Mouse (Mus musculus) heart, adult 10 weeks (tissue): Measurements from ENCODE around the gene Ccdc103. TPM values are rescaled to one million over a fixed set of nuclear protein-coding genes. Genes with fewer than 3 reads are reported as not detected.

ENCODE experiments used
- polyA plus RNA-seq: library from polyadenylated mRNA; stranded (reverse); fragments of 350-450 nt; fragmentation: Illumina TruSeq; extraction: RNeasy Lipid Tissue Mini Kit (QIAGEN cat#74804); gene quantifications from one replicate; pipeline ENCODE4 v1.2.3, GENCODE M21; 2014; ENCODE audit warnings: low read depth, low replicate concordance

Ccdc103 gene
- 0.42 TPM for polyA plus RNA-seq

DNA sequence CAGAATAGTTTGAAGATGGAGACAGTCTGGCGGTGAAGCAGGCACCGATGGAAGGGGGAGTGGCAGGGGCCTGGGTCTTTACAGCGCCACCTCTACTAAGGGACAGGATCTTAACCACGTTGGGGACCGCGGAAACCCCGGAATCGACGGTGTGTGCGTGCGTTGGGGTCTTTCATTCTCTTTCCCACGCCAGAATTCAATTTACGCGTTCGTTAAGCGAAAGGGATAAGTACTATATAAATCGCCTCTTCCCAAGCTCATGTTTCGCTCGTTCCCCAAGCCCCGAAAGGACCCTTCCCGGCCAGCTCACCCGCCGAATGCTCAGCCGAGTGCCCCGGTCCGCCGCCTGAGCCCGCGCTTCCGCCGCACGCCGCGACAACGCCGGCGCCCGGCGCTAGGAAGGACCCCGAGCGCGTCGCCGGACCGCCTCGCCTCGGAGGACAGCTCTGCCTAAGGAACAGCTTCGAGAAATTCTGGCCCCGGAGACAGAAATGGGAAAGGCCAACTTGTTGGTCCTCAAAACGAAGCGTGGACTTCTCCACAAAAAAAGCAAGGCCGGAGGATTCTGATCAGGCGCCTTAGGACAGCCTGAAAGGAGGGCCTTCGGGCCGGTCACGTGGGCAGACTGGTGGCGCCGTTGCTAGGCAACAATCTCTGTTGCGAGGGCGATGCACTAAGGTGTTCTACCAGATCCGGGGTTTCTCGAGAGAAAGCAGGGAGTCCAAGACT is at the start of gene Ccdc103, which contains the start of gene Eftud2:
Gene Ccdc103 (plus strand): TSS at position 620 of the 729 bp plus-strand sequence.
Gene Eftud2 (minus strand): TSS at position 401 of the 729 bp plus-strand sequence.

GRCm38 (mm10) chr11:102835549-102835948 is 45.5 kb upstream of the Ccdc103 start, which contains the start of gene Higd1b:
TSS of gene Higd1b (plus strand) at chr11:102835849.

DNA sequence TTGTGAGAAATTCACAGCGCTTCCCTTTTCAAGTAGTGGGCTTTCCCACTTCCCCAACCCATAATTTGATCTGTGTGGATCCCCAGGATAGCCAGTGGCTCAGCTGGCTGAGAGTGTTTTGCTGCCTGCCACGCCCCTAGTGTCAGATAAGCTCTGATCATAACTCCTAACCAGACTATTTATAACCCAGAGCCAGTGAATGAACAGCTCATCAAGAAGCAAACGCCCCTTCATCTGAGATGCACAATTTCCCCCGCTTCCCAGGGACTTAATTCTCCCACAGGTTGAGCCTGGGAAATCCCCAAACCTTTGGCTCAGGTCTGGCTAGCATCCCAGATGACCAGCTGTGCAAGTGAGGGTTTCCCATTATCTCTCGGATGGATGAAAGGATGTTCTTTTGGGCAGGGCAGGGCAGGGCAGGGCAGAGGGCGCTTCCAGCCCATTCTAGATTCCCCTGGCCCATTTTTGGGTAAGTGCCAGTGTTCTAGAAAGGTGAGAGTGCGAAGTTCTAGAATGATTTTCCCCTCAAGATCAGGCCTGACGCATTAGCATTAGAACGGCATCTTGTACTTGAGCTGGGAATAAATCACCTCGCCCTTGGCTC is 3.7 kb downstream of the Ccdc103 start, which contains the start of gene Fam187a:
Gene Fam187a (plus strand): TSS at position 554 of the 604 bp plus-strand sequence.

GRCm38 (mm10) chr11:102900763-102901162 is 19.8 kb downstream of the Ccdc103 start, which contains the start of gene Gfap:
TSS of gene Gfap (minus strand) at chr11:102900912.

DNA sequence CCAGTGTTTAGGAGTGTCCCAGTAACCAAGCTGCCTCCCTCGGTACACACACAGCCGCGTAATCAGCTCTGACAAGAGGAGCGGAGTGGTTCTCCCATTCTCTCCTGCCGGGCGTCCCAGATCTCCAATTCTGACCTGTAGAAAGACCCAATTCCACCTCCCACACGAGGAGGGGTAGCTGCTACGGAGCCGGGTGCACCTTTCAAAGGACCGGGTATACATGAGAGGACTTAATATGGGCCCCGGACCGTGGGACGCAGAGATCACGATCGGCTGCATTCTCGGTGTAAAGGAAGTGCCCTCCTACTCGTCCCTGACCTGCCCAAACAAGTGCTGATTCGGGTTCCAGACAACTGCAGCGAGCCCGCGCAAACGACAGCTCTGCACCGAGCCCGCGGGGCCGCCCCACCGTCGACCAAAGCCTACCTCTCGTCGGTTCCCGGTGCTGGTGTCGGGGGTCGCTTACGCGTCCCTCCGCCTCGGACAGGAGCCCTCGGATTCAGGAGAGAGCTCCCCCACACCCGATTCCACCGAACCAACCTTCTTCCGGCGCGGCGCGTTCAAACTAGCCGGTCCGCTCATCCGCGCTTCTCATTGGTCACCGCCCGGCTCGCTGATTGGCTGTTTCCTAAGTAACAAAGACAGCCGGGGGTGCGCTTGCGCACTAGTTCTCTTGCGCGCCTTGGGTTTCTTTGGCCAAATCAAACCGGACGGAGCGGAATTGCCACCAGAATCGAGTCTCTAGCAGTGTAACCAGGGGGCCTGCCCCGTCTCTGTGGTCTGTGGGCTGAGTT is 43.8 kb downstream of the Ccdc103 start, which contains the start of gene Kif18b:
Gene Kif18b (minus strand): TSS at position 568 of the 794 bp plus-strand sequence.

Other genes with a start within 250 kb of the Ccdc103 start
- not detected for gene Meioc, start 217.5 kb upstream of the Ccdc103 start, polyA plus RNA-seq
- gene Ccdc43, start 183.4 kb upstream of the Ccdc103 start, polyA plus RNA-seq, result 21.2 TPM
- 8.0 TPM for gene Adam11, start 119.8 kb upstream of the Ccdc103 start, polyA plus RNA-seq
- gene Gjc1, start 61.5 kb upstream of the Ccdc103 start, polyA plus RNA-seq, result 20.8 TPM
- 18.3 TPM for gene Higd1b, start 45.4 kb upstream of the Ccdc103 start, polyA plus RNA-seq
- 32.4 TPM for gene Eftud2, start 219 bp upstream of the Ccdc103 start, polyA plus RNA-seq
- gene Fam187a, start 4.0 kb downstream of the Ccdc103 start, polyA plus RNA-seq, result not detected
- not detected for gene Gfap, start 19.7 kb downstream of the Ccdc103 start, polyA plus RNA-seq
- gene Kif18b, start 43.9 kb downstream of the Ccdc103 start, polyA plus RNA-seq, result not detected
- gene C1ql1, start 65.5 kb downstream of the Ccdc103 start, polyA plus RNA-seq, result not detected
- 49.8 TPM for gene Nmt1, start 147.0 kb downstream of the Ccdc103 start, polyA plus RNA-seq
- 52.5 TPM for gene Dcakd, start 147.1 kb downstream of the Ccdc103 start, polyA plus RNA-seq
- 17.6 TPM for gene Plcd3, start 220.5 kb downstream of the Ccdc103 start, polyA plus RNA-seq
- 43.1 TPM for gene Acbd4, start 220.5 kb downstream of the Ccdc103 start, polyA plus RNA-seq
- gene Hexim1, start 235.0 kb downstream of the Ccdc103 start, polyA plus RNA-seq, result 18.4 TPM